Mouse (Mus musculus): ENCODE measurements around the gene Crip3. TPM values are rescaled to one million over a fixed set of nuclear protein-coding genes. Genes with fewer than 3 reads are reported as not detected.

Gene Crip3
- 0.77 TPM in 1 of 2 replicates, not detected in the other for polyA plus RNA-seq (2016; fragmentation: Nextera tagmentation; extraction: Ambion mirVana)

DNA sequence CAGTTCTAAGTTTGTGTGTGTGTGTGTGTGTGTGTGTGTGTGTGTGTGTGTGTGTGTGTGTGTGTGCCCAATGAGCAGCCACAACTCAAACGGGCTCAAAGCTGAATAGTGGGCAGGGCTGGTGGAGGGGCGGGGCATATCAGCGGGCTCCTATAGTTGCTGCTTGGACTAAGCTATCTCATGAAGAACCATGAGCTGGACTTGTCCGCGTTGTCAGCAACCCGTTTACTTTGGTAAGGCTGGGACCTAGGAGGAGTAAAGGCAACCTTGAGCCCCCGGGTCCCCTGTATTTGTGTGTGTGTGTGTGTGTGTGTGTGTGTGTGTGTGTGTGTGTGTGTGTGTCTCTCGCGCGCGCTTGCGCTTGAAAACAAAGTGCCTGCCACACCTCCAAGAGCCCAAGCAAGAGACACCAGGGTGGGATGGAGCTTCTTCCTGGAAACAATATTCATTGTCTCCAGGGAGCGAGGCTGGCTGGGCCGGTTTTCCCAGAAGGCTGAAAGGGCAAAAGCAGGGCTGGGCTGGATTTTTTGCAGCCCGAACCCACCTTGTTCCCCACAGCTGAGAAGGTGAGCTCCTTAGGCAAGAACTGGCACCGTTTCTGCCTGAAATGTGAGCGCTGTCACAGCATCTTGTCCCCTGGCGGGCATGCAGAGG lies at the start of gene Crip3:
Gene Crip3, plus strand, starts transcription at position 166 of the 654 bp plus-strand sequence.
- peaks cover 25% of the 10 kb centered on the region for H3K4me1 ChIP-seq
- peak within 1 kb of the TSS; percentile 47 for H3K4me3 ChIP-seq
- no peak within 1 kb of the TSS for H3K27ac ChIP-seq (replicated peaks)
- H3K9me3 ChIP-seq, result no peaks in the 10 kb centered on the region
- H3K36me3 ChIP-seq (replicated peaks), result no peaks in the 10 kb centered on the region
- WGBS, result 6% methylated on average over 18 of the region's 18 CpGs
- DNase-seq (ENCODE audit: low spot score), result peak; percentile 53
- H3K27me3 ChIP-seq (replicated peaks; ENCODE audit: low read depth, poor library complexity, severe bottlenecking), result peaks cover 39% of the 10 kb centered on the region

DNA sequence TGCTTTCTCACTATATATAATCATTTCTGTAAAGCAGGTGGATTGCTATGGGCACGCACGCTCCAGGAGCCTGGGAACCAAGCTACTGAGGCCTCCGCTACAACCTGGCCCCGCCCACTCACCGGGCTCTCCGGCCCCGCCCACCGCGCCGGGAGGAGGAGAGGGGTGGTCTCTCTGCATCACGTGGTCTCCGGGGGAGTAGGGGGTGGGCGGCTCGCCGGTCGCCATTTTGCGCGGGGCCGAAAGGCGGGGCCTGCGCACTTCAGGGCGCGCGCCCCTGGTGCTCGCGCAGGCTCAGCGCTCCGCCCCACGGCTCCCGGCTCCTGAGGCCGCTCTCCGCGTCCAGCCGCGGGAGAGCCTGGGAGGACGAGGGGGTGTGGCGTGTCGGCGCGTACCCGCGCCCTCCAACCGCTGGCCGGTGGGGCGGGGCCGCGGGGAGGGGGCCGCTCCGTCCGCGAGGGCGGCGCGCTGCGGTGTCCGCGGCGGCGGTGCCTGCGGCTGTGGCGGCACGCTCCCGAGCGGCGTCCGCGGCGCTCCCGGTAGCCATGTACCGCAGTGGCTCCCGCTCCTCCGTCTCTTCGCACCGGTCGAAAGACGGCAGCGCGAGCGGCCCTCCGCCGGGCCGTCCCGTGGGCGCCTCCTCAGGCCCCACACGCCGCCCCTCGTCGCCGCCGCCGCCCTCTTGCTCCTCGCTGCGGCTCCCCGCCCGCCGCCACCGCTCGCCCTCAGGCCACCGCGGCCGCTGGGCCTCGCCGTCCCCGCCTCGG lies 45.2 kb upstream of the Crip3 start, which contains the start of gene Zfp318:
Gene Zfp318, plus strand, starts transcription at position 438 of the 767 bp plus-strand sequence.
- Histone ChIP-seq H3K27me3 (replicated peaks; ENCODE audit: low read depth, poor library complexity, severe bottlenecking) (no peaks in the 10 kb centered on the region), H3K27ac (replicated peaks) (peak within 1 kb of the TSS; percentile 95), H3K4me1 (peaks cover 29% of the 10 kb centered on the region), H3K36me3 (replicated peaks) (peaks cover 20% of the 10 kb centered on the region), H3K9me3 (no peaks in the 10 kb centered on the region), H3K4me3 (peak within 1 kb of the TSS; percentile 97)
- DNase-seq (ENCODE audit: low spot score), result peak; percentile 99
- 1% methylated on average over 104 of the region's 105 CpGs for WGBS

DNA sequence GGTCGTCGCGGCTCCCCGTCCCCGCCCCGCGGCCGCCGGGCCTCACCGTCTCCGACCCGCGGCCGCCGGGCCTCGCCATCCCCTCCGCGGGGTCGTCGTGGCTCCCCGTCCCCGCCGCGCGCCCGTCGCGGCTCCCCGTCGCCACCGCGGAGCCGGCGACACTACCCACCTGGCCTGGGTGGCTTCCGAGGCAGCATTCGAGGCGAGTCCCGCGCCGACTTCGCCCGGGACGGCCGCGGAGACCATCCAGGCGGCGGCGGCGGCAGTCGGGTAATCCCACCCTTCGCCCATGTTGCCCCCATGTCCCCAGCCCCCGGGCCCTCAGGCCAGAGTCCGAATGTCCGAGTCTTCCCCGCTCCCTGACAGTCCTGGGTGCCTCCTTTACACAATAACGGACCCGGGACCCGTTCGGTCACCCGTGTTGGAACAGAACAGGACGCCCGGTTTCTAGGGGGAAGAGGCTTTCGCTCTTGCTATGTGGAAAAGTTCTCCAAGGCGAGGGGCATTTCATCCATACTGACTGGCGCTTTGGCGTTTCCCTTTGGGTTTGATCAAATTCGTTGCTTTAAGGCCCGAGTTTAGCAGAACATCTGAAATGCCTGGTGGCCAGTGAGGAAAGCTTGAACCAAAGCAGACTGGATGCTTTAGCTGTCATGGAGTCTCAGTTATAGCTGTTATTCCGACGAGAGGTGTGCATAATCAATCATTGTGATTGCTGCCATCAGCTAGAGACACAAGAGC lies 44.5 kb upstream of the Crip3 start:
- Histone ChIP-seq H3K9me3 (no peaks in the 10 kb centered on the region), H3K4me3 (peak overlapping the region; percentile 97), H3K4me1 (peaks cover 29% of the 10 kb centered on the region), H3K36me3 (replicated peaks) (peaks cover 28% of the 10 kb centered on the region), H3K27ac (replicated peaks) (peak overlapping the region; percentile 95), H3K27me3 (replicated peaks; ENCODE audit: low read depth, poor library complexity, severe bottlenecking) (no peaks in the 10 kb centered on the region)
- peak; percentile 58 for DNase-seq (ENCODE audit: low spot score)
- under 1% methylated on average over 70 of the region's 70 CpGs for WGBS

DNA sequence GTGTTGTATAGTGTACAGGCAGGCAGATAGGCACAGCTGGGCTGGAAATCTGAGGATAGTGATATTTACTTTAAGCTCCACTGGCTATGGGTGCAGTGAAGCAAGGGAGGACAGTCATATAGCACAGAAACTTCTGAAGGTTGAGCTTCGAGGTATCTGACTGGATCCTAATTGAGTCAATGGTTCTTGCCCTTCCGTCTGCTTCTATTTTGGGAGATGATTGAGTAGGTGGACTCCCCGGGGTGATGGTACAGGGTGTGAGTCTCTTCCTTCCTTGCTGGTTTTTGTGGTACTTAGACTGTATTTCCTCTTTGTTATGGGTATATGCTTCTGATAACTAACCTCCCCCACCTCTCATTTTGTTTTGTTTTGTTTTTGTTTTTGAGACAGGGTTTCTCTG lies 40.5 kb upstream of the Crip3 start:
- peaks cover 19% of the 10 kb centered on the region for H3K4me1 ChIP-seq
- H3K27ac ChIP-seq (replicated peaks), result no peak overlapping the region
- no peaks in the 10 kb centered on the region for H3K9me3 ChIP-seq
- no peak for DNase-seq (ENCODE audit: low spot score)
- 88% methylated on average over 3 of the region's 3 CpGs for WGBS
- no peaks in the 10 kb centered on the region for H3K27me3 ChIP-seq (replicated peaks; ENCODE audit: low read depth, poor library complexity, severe bottlenecking)
- H3K4me3 ChIP-seq, result no peak overlapping the region
- H3K36me3 ChIP-seq (replicated peaks), result peaks cover 54% of the 10 kb centered on the region

DNA sequence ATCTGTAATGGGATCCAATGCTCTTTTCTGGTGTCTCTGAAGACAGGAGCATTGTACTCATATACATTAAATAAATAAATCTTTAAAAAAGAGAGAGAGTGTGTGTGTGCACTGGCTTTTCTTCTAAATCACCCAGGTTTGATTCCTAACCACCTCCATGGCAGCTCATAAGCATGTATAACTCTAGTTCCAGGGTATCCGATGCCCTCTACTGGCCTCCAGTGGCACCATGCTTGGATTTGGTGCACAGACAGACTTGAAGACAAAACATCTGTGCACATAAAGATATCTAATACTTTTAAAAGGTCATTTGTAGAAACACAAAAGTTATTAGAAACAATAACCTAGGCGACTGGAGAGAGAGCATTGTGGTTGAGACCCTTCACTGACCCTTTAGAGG lies 35.7 kb upstream of the Crip3 start:
- DNase-seq (ENCODE audit: low spot score), result peak; percentile 49
- Histone ChIP-seq H3K4me1 (no peaks in the 10 kb centered on the region), H3K4me3 (no peak overlapping the region), H3K27me3 (replicated peaks; ENCODE audit: low read depth, poor library complexity, severe bottlenecking) (no peaks in the 10 kb centered on the region), H3K27ac (replicated peaks) (no peak overlapping the region), H3K9me3 (no peaks in the 10 kb centered on the region), H3K36me3 (replicated peaks) (peaks cover 64% of the 10 kb centered on the region)
- 48% methylated on average over 2 of the region's 2 CpGs for WGBS

DNA sequence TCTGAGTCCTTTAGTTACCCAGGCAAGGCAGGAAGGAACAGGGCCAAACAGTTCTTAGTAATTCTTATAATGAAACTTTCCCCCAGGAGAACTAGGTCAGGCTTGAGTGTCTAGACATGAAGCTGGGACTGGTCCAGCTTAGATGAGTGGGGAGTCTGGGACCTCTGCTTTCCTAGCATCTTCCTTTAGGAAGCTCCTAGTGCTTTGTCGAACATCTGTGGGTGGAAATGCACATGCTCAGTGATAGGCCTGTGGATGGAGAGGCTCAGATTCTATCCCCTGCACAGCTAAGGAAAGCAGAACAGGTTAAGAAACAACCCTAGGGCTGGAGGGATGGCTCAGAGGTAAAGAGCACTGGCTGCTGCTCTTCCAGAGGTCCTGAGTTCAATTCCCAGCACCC lies 34.1 kb upstream of the Crip3 start:
- no peaks in the 10 kb centered on the region for H3K4me1 ChIP-seq
- no peaks in the 10 kb centered on the region for H3K9me3 ChIP-seq
- WGBS, result 88% methylated on average over 1 of the region's 1 CpGs
- peaks cover 64% of the 10 kb centered on the region for H3K36me3 ChIP-seq (replicated peaks)
- no peaks in the 10 kb centered on the region for H3K27me3 ChIP-seq (replicated peaks; ENCODE audit: low read depth, poor library complexity, severe bottlenecking)
- no peak overlapping the region for H3K4me3 ChIP-seq
- DNase-seq (ENCODE audit: low spot score), result no peak
- H3K27ac ChIP-seq (replicated peaks), result no peak overlapping the region

DNA sequence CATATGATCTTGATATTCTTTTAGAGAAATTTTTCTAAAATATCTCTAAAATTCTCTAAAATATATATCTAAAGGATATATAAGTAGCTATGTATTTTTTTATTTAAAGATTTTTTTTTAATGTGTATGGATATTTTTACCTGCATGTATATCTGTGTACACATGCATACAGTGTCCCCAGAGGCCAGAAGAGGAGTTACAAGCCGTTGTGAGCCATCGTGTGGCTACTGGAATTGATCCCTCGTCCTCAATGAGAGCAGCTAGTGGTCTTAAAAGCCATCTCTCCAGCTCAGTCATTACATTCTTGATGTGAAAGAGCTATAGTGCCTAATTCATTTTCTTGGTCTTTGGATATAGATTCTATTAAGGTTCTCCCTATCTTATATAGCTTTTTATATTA lies 20.2 kb upstream of the Crip3 start:
- no peak overlapping the region for H3K4me3 ChIP-seq
- H3K4me1 ChIP-seq, result no peaks in the 10 kb centered on the region
- DNase-seq (ENCODE audit: low spot score), result no peak
- H3K27ac ChIP-seq (replicated peaks), result no peak overlapping the region
- H3K36me3 ChIP-seq (replicated peaks), result peaks cover 84% of the 10 kb centered on the region
- H3K9me3 ChIP-seq, result no peaks in the 10 kb centered on the region
- no peaks in the 10 kb centered on the region for H3K27me3 ChIP-seq (replicated peaks; ENCODE audit: low read depth, poor library complexity, severe bottlenecking)
- WGBS, result 37% methylated on average over 3 of the region's 3 CpGs

DNA sequence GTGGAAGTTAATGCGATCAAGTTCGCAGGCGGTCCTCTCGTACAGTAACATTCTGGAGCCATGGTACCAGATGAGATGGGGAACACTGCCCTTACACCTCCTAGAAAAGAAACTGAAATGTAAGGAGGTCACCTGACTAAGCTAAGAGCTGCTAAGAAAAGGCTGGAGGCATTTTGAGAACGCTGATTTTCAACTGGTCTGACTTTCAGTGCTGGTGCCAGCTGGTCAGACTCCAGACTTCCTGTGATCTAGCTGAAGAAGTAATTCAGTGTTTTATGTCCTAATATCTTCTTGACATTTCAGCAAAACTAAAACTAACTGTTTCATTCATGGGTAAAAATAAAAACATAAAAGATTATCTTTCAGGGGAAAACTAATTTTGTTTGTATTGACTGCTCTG lies 10.1 kb upstream of the Crip3 start:
- H3K27ac ChIP-seq (replicated peaks), result no peak overlapping the region

DNA sequence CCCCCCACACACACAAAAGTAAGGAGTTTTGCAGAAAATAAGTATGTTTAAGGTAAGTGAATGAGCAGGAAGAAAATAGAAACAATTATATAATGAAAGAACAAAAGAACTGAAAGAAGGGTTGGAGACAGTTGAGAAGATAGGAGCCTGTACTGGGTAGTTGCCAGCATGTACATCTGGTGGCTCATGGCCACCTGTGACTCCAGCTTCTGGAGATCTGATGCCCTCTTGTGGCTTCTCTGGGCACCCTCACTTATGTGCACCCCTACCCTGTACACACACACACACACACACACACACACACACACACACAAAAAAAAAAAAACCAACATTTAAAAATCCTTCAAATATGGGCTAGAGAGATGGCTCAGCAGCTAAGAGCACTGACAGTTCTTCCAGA lies 9.0 kb upstream of the Crip3 start:
- H3K4me1 ChIP-seq, result no peaks in the 10 kb centered on the region
- no peak overlapping the region for H3K4me3 ChIP-seq
- no peak overlapping the region for H3K27ac ChIP-seq (replicated peaks)
- no peaks in the 10 kb centered on the region for H3K27me3 ChIP-seq (replicated peaks; ENCODE audit: low read depth, poor library complexity, severe bottlenecking)
- no peak for DNase-seq (ENCODE audit: low spot score)
- H3K36me3 ChIP-seq (replicated peaks), result peaks cover 4% of the 10 kb centered on the region
- no peaks in the 10 kb centered on the region for H3K9me3 ChIP-seq

More for the DNA sequence above, 10.1 kb upstream of the Crip3 start:
- 83% methylated on average over 5 of the region's 5 CpGs for WGBS
- H3K36me3 ChIP-seq (replicated peaks), result peaks cover 14% of the 10 kb centered on the region
- no peaks in the 10 kb centered on the region for H3K9me3 ChIP-seq
- DNase-seq (ENCODE audit: low spot score), result no peak
- no peak overlapping the region for H3K4me3 ChIP-seq
- no peaks in the 10 kb centered on the region for H3K27me3 ChIP-seq (replicated peaks; ENCODE audit: low read depth, poor library complexity, severe bottlenecking)
- H3K4me1 ChIP-seq, result no peaks in the 10 kb centered on the region

DNA sequence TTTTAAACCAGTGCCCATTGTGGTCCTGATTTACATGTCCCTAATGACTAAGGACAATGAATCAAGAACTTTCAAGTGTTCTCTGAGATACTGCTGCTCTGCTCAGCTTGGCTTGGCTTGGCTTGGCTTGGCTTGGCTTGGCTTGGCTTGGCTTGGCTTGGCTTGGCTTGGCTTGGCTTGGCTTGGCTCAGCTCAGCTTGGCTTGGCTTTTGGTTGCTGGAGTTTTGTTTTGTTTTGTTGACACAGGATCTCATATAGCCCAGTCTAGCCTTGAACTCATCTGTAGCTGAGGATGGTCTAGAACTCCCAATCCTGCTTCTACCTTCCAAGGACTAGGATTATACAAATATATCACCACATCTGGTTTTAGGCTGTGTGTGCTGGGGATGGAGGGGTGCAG lies 2.2 kb upstream of the Crip3 start:
- Histone ChIP-seq H3K9me3 (no peaks in the 10 kb centered on the region), H3K36me3 (replicated peaks) (no peaks in the 10 kb centered on the region), H3K27ac (replicated peaks) (no peak overlapping the region), H3K27me3 (replicated peaks; ENCODE audit: low read depth, poor library complexity, severe bottlenecking) (peaks cover 26% of the 10 kb centered on the region), H3K4me3 (no peak overlapping the region), H3K4me1 (peaks cover 20% of the 10 kb centered on the region)
- DNase-seq (ENCODE audit: low spot score), result no peak

DNA sequence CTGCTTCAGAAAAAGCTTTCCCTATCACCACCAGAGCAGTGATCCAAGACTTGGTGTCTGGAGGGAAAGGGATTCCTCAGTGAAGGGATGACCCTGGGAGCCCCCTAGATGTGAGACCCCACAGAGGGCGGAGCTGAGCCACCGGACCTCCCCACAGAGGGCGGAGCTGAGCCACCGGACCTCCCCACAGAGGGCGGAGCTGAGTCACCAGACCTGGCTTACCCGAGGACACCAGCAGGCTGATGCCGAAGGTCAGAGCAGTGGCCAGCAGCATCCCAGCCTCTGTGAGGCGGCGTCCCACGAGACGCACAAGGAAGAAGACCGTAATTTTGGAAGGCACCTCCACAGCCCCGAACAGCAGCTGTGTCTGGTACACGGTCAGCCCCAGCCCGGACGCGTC lies 4.9 kb downstream of the Crip3 start:
- 4% methylated on average over 17 of the region's 17 CpGs for WGBS
- Histone ChIP-seq H3K9me3 (no peaks in the 10 kb centered on the region), H3K4me1 (peaks cover 36% of the 10 kb centered on the region), H3K4me3 (peak overlapping the region; percentile 50), H3K36me3 (replicated peaks) (no peaks in the 10 kb centered on the region), H3K27ac (replicated peaks) (peak overlapping the region; percentile 44; the same call in 1 of the 2 replicates), H3K27me3 (replicated peaks; ENCODE audit: low read depth, poor library complexity, severe bottlenecking) (peaks cover 81% of the 10 kb centered on the region)
- peak; percentile 63 for DNase-seq (ENCODE audit: low spot score)

DNA sequence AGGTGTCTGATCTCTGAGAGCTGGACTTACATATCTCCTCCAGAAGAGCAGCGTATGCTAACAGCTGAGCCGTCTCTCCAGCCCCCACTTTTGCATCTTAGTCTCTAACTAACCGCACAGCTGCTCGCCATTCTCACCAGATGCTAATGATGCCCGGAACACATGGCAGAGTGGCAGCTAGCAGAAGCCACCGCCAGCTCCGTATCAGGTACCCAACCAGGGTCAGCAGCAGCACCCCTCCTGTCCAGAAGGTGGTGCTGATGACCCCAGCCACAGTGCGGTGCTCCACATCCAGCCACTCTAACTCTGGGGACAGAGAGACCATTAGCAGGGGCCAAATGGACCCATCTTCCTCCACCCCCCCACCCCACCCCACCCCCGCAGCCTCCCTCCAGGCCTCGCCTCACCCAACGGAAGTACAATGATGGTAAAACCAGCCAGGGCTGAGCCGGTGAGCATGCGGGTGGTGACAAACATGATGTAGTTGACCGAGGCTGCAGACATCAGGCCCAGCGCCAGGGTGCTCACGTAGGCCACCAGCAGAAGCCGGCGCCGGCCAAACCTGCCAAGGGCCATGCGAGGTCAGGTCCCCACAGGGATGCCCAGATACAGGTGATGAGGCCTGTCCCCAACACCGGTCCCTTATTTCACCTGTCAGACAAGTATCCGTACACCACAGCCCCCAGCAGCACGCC lies 8.1 kb downstream of the Crip3 start:
- peaks cover 19% of the 10 kb centered on the region for H3K4me1 ChIP-seq
- H3K4me3 ChIP-seq, result peak overlapping the region; percentile 31
- H3K27me3 ChIP-seq (replicated peaks; ENCODE audit: low read depth, poor library complexity, severe bottlenecking), result peaks cover 67% of the 10 kb centered on the region
- peak; percentile 66 for DNase-seq (ENCODE audit: low spot score)
- no peaks in the 10 kb centered on the region for H3K36me3 ChIP-seq (replicated peaks)
- no peaks in the 10 kb centered on the region for H3K9me3 ChIP-seq
- WGBS, result 28% methylated on average over 23 of the region's 23 CpGs
- H3K27ac ChIP-seq (replicated peaks), result peak overlapping the region; percentile 19; the same call in 1 of the 2 replicates

Data from embryonic facial prominence, embryonic 10.5 days (tissue).